Mouse (Mus musculus): ENCODE measurements around the gene Gart. TPM values are rescaled to one million over a fixed set of nuclear protein-coding genes. Genes with fewer than 3 reads are reported as not detected.

Gene Gart
- polyA plus RNA-seq, 1 experiment from 2014 or later = 128 TPM

- peak; percentile 60; the same call in 1 of the 2 replicates for ATAC-seq (replicated peaks; ENCODE audit: low FRiP score)
- H3K36me3 ChIP-seq = peaks cover 12% of the 10 kb centered on the region
- H3K27ac ChIP-seq = peak overlapping the region; percentile 48; the same call in 1 of the 2 replicates
- 83% methylated on average over 5 of the region's 5 CpGs for WGBS
- H3K4me1 ChIP-seq = peaks cover 12% of the 10 kb centered on the region
- H3K4me2 ChIP-seq = no peak overlapping the region
- no peak overlapping the region for H3K4me3 ChIP-seq (replicated peaks)
- H3K9me3 ChIP-seq (replicated peaks) = no peaks in the 10 kb centered on the region
- no peak overlapping the region for H3K9ac ChIP-seq
- no peaks in the 10 kb centered on the region for H3K27me3 ChIP-seq
These were observed 61.1 kb downstream of the Gart start for GRCm38 (mm10) chr16:91585617-91586016.

DNA sequence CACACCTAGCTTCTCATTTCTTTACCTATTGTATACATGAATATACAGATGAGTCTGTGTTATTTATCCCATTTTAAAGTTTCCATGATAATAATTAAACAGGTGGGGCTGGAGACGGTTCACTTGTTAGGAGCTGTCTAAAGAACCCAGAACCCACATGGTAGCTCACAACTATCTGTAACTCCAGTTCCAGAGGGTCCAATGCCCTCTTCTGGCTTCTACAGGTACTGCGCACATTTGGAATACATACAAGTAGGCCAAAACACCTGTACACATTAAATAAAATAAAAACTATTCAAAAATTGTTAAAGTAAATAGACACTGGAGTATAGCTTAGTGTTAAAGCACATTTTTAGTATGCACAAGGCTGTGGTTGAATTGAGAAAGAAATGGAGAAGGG, 64.4 kb downstream of the Gart start:
- no peak overlapping the region for H3K27ac ChIP-seq
- ATAC-seq (replicated peaks; ENCODE audit: low FRiP score) = no peak
- no peaks in the 10 kb centered on the region for H3K9me3 ChIP-seq (replicated peaks)
- no peaks in the 10 kb centered on the region for H3K27me3 ChIP-seq
- H3K36me3 ChIP-seq = peaks cover 15% of the 10 kb centered on the region
- no peak overlapping the region for H3K4me3 ChIP-seq (replicated peaks)
- no peak overlapping the region for H3K9ac ChIP-seq
- WGBS = 77% methylated on average over 2 of the region's 2 CpGs
- no peak overlapping the region for H3K4me2 ChIP-seq
- H3K4me1 ChIP-seq = no peaks in the 10 kb centered on the region

GRCm38 (mm10) chr16:91578980-91579720, 67.6 kb downstream of the Gart start:
- ATAC-seq (replicated peaks; ENCODE audit: low FRiP score) = no peak
- Histone ChIP-seq H3K9me3 (replicated peaks) (no peaks in the 10 kb centered on the region), H3K4me1 (no peaks in the 10 kb centered on the region), H3K9ac (no peak overlapping the region), H3K4me3 (replicated peaks) (no peak overlapping the region), H3K36me3 (peaks cover 19% of the 10 kb centered on the region), H3K4me2 (no peak overlapping the region), H3K27ac (no peak overlapping the region), H3K27me3 (no peaks in the 10 kb centered on the region)
- WGBS = 62% methylated on average over 14 of the region's 14 CpGs

GRCm38 (mm10) chr16:91575151-91575550, 71.6 kb downstream of the Gart start:
- 71% methylated on average over 13 of the region's 13 CpGs for WGBS

More at GRCm38 (mm10) chr16:91575151-91575550, 71.6 kb downstream of the Gart start:
- no peak for ATAC-seq (replicated peaks; ENCODE audit: low FRiP score)
- Histone ChIP-seq H3K4me1 (no peaks in the 10 kb centered on the region), H3K4me3 (replicated peaks) (no peak overlapping the region), H3K36me3 (peaks cover 11% of the 10 kb centered on the region; the same call in 1 of the 2 replicates), H3K9ac (no peak overlapping the region), H3K4me2 (no peak overlapping the region), H3K27me3 (no peaks in the 10 kb centered on the region), H3K9me3 (replicated peaks) (no peaks in the 10 kb centered on the region), H3K27ac (no peak overlapping the region)

Other genes starting within 250 kb of the Gart start
- 29.9 and 31.0 TPM in 2 replicates for gene Il10rb, start 240.8 kb downstream of the Gart start, polyA plus RNA-seq (2015; fragmentation: Nextera tagmentation; extraction: Ambion mirVana)
- 58.5 and 62.2 TPM in 2 replicates for gene Ifnar1, start 161.7 kb downstream of the Gart start, polyA plus RNA-seq (2015; fragmentation: Nextera tagmentation; extraction: Ambion mirVana)
- gene Ifngr2, start 99.9 kb downstream of the Gart start, polyA plus RNA-seq (2015; fragmentation: Nextera tagmentation; extraction: Ambion mirVana) = 52.0 and 55.9 TPM in 2 replicates
- 35.6 and 35.8 TPM in 2 replicates for gene Tmem50b, start 49.2 kb downstream of the Gart start, polyA plus RNA-seq (2015; fragmentation: Nextera tagmentation; extraction: Ambion mirVana)
- 3.0 and 3.8 TPM in 2 replicates for gene Dnajc28, start 27.9 kb downstream of the Gart start, polyA plus RNA-seq (2015; fragmentation: Nextera tagmentation; extraction: Ambion mirVana)
- gene Son, start 554 bp upstream of the Gart start, polyA plus RNA-seq (2015; fragmentation: Nextera tagmentation; extraction: Ambion mirVana) = 117 and 118 TPM in 2 replicates
- 21.0 and 21.8 TPM in 2 replicates for gene Donson, start 41.8 kb upstream of the Gart start, polyA plus RNA-seq (2015; fragmentation: Nextera tagmentation; extraction: Ambion mirVana)
- 68.8 and 87.6 TPM in 2 replicates for gene Cryzl1, start 82.0 kb upstream of the Gart start, polyA plus RNA-seq (2015; fragmentation: Nextera tagmentation; extraction: Ambion mirVana)
- 24.6 and 27.6 TPM in 2 replicates for gene Itsn1, start 82.3 kb upstream of the Gart start, polyA plus RNA-seq (2015; fragmentation: Nextera tagmentation; extraction: Ambion mirVana)